Mouse (Mus musculus) brain, embryonic 14.5 days (tissue): ENCODE measurements around the gene Hddc3. TPM values are rescaled to one million over a fixed set of nuclear protein-coding genes. Genes with fewer than 3 reads are reported as not detected.

Experiments
- DNase-seq: peaks from one replicate; pipeline ENCODE4 v3.0.0-alpha.2; 2011; ENCODE audit warnings: low read depth
- CTCF ChIP-seq: fragments of 200-500 bp; IDR thresholded peaks from 2 replicates; pipeline ENCODE4 v1.5.1; 2012; ENCODE audit warnings: inconsistent platforms, mild to moderate bottlenecking, moderate library complexity, borderline replicate concordance; ENCODE audit not compliant: insufficient read depth, insufficient read length; ENCODE audit errors: extremely low read depth
- POLR2A ChIP-seq: fragments of 200-500 bp; IDR thresholded peaks from 2 replicates; pipeline ENCODE4 v1.6.1; 2012; ENCODE audit warnings: mild to moderate bottlenecking, inconsistent platforms, borderline replicate concordance; ENCODE audit not compliant: poor library complexity, insufficient read depth, insufficient read length, severe bottlenecking; ENCODE audit errors: extremely low read depth
- polyA plus RNA-seq: library from polyadenylated mRNA; depleted of rRNA; stranded (reverse); fragments of >200 nt; gene quantifications from 2 replicates; pipeline ENCODE4 v1.2.3, GENCODE M21; 2012; rRNA removed

Gene Hddc3
- 45.0 and 61.4 TPM in 2 replicates for polyA plus RNA-seq

GRCm38 (mm10) chr7:80342858-80343257 lies at the start of gene Hddc3:
Gene Hddc3, plus strand, starts transcription at chr7:80343104.
- peak; percentile 98 for DNase-seq
- peak; percentile 84; the same call in 1 of the 2 replicates for TF ChIP-seq POLR2A
- TF ChIP-seq CTCF = peak; percentile 90

GRCm38 (mm10) chr7:80294062-80294763 lies 48.7 kb upstream of the Hddc3 start, which contains the start of gene Prc1:
Gene Prc1, plus strand, starts transcription at chr7:80294450.
- peak; percentile 36; the same call in 1 of the 2 replicates for TF ChIP-seq POLR2A
- TF ChIP-seq CTCF = no peak

DNA sequence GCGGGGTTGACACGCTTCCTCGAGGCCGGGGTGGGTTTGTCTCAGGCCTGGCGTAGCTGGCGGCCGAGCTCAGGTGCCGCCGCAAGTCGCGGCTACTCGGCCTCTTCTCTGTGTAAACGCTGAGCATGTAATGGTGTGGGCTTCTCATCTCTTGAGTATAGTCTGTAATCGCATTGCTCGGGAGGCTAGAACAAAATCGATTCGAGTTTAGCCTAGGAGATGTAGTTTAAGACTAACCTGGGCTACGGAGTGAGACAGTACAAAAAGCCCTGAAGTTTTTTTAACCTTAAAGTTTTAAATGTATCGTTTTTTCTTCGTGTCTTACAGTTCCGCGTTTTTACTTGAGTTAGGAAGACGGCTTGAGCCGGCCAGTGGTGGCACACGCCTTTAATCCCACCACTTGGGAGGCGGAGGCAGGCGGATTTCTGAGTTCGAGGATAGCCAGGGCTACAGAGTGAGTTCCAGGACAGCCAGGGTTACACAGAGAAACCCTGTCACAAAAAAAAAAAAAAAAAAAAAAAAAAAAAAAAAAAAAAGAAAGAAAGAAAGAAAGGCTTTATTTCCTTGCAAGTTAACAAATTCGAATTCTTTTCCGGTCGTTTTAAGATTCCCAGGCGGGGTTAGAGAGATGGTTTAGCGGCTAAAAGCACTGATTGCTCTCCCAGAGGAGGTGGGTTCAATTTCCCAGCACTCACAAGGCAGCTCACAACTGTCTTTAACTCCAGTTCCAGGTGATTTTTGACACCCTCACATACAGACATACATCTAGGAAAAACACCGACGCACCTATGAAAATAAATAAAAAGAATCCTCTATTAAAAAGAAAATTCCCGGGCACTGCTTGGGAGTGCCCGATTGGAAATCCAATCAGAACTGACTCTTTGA lies 47.9 kb upstream of the Hddc3 start:
- TF ChIP-seq CTCF = no peak
- no peak for TF ChIP-seq POLR2A
- DNase-seq = peak; percentile 54

More at GRCm38 (mm10) chr7:80294062-80294763, 48.7 kb upstream of the Hddc3 start, which contains the start of gene Prc1:
- DNase-seq = peak; percentile 99

DNA sequence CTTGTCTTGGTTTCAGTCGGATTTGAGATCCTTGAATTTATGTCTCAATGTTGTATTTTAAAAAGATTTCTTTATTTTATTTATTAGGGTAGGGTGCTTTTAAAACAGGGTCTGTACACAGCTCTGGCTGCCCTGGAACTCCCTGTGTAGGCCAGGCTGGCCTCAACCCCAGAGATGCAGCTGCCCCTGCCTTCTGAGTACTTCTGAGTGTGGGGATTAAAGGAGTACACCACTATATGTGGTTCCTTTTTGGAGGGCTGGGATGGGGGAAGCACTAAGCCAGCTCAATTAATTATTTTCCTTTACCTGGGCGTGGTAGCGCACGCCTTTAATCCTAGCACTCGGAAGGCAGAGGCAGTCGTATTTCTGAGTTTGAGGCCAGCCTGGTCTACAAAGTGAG lies 46.4 kb upstream of the Hddc3 start:
- DNase-seq = no peak
- TF ChIP-seq CTCF = no peak
- no peak for TF ChIP-seq POLR2A

- TF ChIP-seq CTCF = no peak
- TF ChIP-seq POLR2A = no peak
- DNase-seq = no peak
Measured at GRCm38 (mm10) chr7:80297041-80297440, 45.9 kb upstream of the Hddc3 start.

DNA sequence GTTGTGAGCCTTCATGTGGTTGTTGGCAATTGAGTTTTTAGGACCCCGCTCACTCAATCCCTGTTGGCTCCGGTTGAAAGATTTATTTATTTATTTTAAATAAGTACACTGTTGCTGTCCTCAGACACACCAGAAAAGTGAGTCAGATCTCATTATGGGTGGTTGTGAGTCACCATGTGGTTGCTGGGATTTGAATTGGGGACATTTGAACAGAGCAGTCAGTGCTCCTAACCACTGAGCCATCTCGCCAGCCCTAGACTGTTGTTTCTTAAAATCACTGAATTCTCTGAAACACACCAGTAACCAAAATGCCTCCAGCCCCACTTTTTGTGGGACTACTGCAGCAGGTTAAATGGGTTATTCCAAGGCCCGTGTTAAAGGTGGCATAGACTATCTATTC lies 44.1 kb upstream of the Hddc3 start:
- no peak for DNase-seq
- TF ChIP-seq CTCF (no peak), POLR2A (no peak)

- TF ChIP-seq POLR2A = no peak
- no peak for TF ChIP-seq CTCF
- no peak for DNase-seq
Measured at GRCm38 (mm10) chr7:80299568-80299967, 43.3 kb upstream of the Hddc3 start.

- TF ChIP-seq POLR2A = no peak
- TF ChIP-seq CTCF = no peak
- no peak for DNase-seq
Measured at GRCm38 (mm10) chr7:80301522-80301921, 41.4 kb upstream of the Hddc3 start.

- TF ChIP-seq CTCF = no peak
- no peak for TF ChIP-seq POLR2A
- DNase-seq = no peak
Measured at GRCm38 (mm10) chr7:80307766-80308165, 35.1 kb upstream of the Hddc3 start.

- DNase-seq = no peak
- TF ChIP-seq POLR2A (no peak), CTCF (no peak)
Measured at GRCm38 (mm10) chr7:80310771-80311170, 32.1 kb upstream of the Hddc3 start.

GRCm38 (mm10) chr7:80315733-80316132 lies 27.2 kb upstream of the Hddc3 start:
- TF ChIP-seq CTCF = no peak
- no peak for TF ChIP-seq POLR2A
- no peak for DNase-seq
